ENCODE assay signal across 22 mouse cellular contexts in the genomic region with DNA sequence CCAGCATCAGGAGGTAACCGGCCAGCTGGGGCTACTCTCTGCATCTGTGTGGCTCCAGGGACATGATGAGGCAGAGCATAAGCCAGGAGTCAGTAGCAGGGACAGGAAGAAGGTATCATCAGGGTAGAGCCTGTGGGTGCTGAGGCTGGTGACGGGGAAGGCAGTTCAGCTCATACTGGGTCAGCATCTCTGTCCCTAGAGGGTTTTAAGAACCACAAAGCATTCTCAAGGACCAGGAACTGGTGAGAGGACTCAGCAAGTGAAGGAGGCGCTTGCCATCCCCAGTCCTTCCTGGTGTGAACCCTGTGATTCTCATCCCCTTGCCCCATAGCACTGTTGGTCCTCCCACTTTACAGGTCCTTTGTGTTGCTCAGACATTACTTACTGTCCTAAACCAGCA.
"Had no signal": no experiment of that assay in that cellular context is flagged by ENCODE, and none has a peak within 500 bp of the region (broad histone marks: within the 10 kb centered on the region; RNA-seq: fewer than 3 reads in every experiment).

No protein-coding gene starts in this region.

- DNase-seq: liver, postnatal 0 days; lung, adult 2 months; lung, postnatal 14 days; lung, postnatal 36 days; midbrain, embryonic 14.5 days; retina, postnatal 1 day; right cerebral cortex, adult 18-20 months; right cerebral cortex, postnatal 25 days; right cerebral cortex, postnatal 4 days; spleen, adult 18-20 months; thymus, adult 18-20 months; thymus, postnatal 14 days; thymus, postnatal 36 days had no signal

- H3K4me2 ChIP-seq: liver, embryonic 15.5 days; lung, embryonic 15.5 days; midbrain, embryonic 12.5 days; neural tube, embryonic 12.5 days; stomach, embryonic 15.5 days had no signal

- H3K27ac ChIP-seq: liver, embryonic 15.5 days; lung, embryonic 15.5 days; macrophage; midbrain, embryonic 12.5 days; neural tube, embryonic 12.5 days; stomach, embryonic 15.5 days had no signal

- H3K9ac ChIP-seq: liver, embryonic 15.5 days; liver, postnatal 0 days; lung, embryonic 15.5 days; midbrain, embryonic 12.5 days; neural tube, embryonic 12.5 days; stomach, embryonic 15.5 days had no signal

- H3K36me3 ChIP-seq: liver, embryonic 15.5 days; lung, embryonic 15.5 days; midbrain, embryonic 12.5 days; neural tube, embryonic 12.5 days; stomach, embryonic 15.5 days had no signal

- H3K27me3 ChIP-seq: liver, embryonic 15.5 days; lung, embryonic 15.5 days; midbrain, embryonic 12.5 days; neural tube, embryonic 12.5 days; stomach, embryonic 15.5 days had no signal

- H3K9me3 ChIP-seq: liver, embryonic 15.5 days; lung, embryonic 15.5 days; megakaryocyte, embryonic 14.5 days; midbrain, embryonic 12.5 days; neural tube, embryonic 12.5 days; stomach, embryonic 15.5 days had no signal

- ATAC-seq: liver, postnatal 0 days; lung, postnatal 0 days; midbrain, embryonic 16.5 days had no signal

- H3K4me3 ChIP-seq: liver, embryonic 15.5 days; lung, embryonic 15.5 days; megakaryocyte, embryonic 14.5 days; midbrain, embryonic 12.5 days; neural tube, embryonic 12.5 days; stomach, embryonic 15.5 days had no signal

- H3K4me1 ChIP-seq: liver, embryonic 15.5 days; lung, embryonic 15.5 days had no signal
